Mouse (Mus musculus): ENCODE measurements at regions not wholly inside any gene's neighbourhood (a gene's known extent, or its start where the extent isn't known, plus 50 kb on each side); places are given as distances from the start of the nearest gene placed in this dataset.

DNA sequence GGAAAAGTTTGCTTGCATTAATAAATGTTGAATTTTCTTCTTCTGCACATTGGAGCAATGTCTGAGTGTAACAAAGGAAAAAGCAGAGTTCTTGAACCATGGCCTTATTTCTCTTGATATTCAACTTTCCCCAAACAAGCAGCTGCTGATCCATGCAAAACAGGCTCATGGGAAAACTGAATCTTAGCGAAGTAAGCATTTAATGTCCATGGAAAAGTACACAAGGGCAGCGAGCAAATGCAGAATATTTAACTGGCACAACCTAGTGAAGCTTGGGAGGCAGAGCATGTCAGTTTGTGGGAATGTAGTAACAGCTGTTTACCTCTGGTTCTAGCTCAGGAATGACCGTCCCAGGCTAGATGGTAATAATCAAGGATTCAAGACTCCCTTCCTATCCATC, 766.7 kb downstream of the Nr2f2 start:
- TF ChIP-seq CTCF (conservative IDR thresholded peaks at IDR 0.05; ENCODE audit: insufficient read depth, insufficient read length, low read depth, low read length) (no peak), POLR2A (IDR thresholded peaks at IDR 0.05; ENCODE audit: low read depth, low read length) (no peak)
